Comparison of ENCODE assay signal across 12 mouse cellular contexts in the genomic region with DNA sequence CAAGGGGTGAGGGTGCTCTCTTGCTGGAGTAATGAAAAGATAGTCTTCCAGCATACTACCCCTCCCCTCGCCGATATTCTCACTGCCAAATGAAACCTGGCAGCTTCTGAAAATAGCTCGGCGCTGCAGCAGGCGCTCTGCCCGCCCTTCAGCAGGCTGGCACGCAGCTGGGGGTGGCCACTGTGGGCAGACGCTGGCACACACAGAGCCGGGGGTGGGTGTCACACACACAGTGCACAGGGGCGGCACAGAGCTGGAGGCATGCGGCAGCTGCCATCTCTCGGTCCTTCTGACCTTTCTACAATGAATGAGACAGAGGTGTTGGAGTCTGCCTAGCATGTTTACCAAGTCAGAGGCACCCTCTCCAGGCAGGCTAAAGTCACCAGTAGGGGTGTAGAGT. TPM values are rescaled to one million over a fixed set of nuclear protein-coding genes. Genes with fewer than 3 reads are reported as not detected.
DNase-seq lines count a peak whose midpoint lies in the region; ATAC-seq and TF ChIP-seq lines count a peak whose summit lies in the region.
"Had no signal": no experiment of that assay in that cellular context is flagged by ENCODE, and none has a peak within 500 bp of the region (broad histone marks: within the 10 kb centered on the region; RNA-seq: fewer than 3 reads in every experiment).

No protein-coding gene starts in this region.

- H3K36me3 ChIP-seq in hindbrain, embryonic 15.5 days, result no peaks in the 10 kb centered on the region
- H3K36me3 ChIP-seq in hindbrain, embryonic 11.5 days (ENCODE audit: control insufficient read depth, insufficient read depth, low read length), result no peaks in the 10 kb centered on the region
- H3K36me3 ChIP-seq in heart, embryonic 14.5 days (ENCODE audit: control insufficient read depth, insufficient read depth, low read length), result no peaks in the 10 kb centered on the region
- H3K36me3 ChIP-seq in intestine, postnatal 0 days (ENCODE audit: control insufficient read depth, insufficient read depth), result peaks cover 31% of the 10 kb centered on the region; the same call in 1 of the 2 replicates
- H3K36me3 ChIP-seq: embryonic facial prominence, embryonic 13.5 days; liver, embryonic 15.5 days; stomach, embryonic 15.5 days had no signal

- H3K4me1 ChIP-seq in hindbrain, embryonic 15.5 days (replicated peaks), result peaks cover 47% of the 10 kb centered on the region
- no peaks in the 10 kb centered on the region; the same call in 1 of the 2 replicates for H3K4me1 ChIP-seq in hindbrain, embryonic 11.5 days (replicated peaks; ENCODE audit: control insufficient read depth, insufficient read depth, low read length)
- peaks cover 18 to 29% of the 10 kb centered on the region in 2 experiments for H3K4me1 ChIP-seq in heart, embryonic 14.5 days (ENCODE audit: control insufficient read depth in 2 of 2, insufficient read depth in 2 of 2, low read length in 2 of 2)
- H3K4me1 ChIP-seq in intestine, postnatal 0 days (replicated peaks; ENCODE audit: control insufficient read depth, insufficient read depth, low read length), result no peaks in the 10 kb centered on the region
- H3K4me1 ChIP-seq: liver, embryonic 15.5 days; stomach, embryonic 15.5 days had no signal

- WGBS in hindbrain, embryonic 15.5 days, result 39% methylated on average over 12 of the region's 12 CpGs
- 87% methylated on average over 12 of the region's 12 CpGs for WGBS in hindbrain, embryonic 11.5 days
- 38% methylated on average over 12 of the region's 12 CpGs for WGBS in heart, embryonic 14.5 days
- 67% methylated on average over 12 of the region's 12 CpGs for WGBS in intestine, postnatal 0 days

- no peak for DNase-seq in hindbrain, embryonic 11.5 days (ENCODE audit: low spot score)
- DNase-seq in cerebellum, postnatal 10 days, result peak; percentile 90 to 94
- peak; percentile 46 to 68 for DNase-seq in layer of hippocampus, postnatal 25 days (ENCODE audit: extremely low spot score in 1 of 2, low spot score in 1 of 2)
- peak; percentile 85 to 86 for DNase-seq in right cerebral cortex, postnatal 36 days (ENCODE audit: low spot score in 2 of 2)

- H3K27me3 ChIP-seq in hindbrain, embryonic 15.5 days, result no peaks in the 10 kb centered on the region
- H3K27me3 ChIP-seq in hindbrain, embryonic 11.5 days (ENCODE audit: control insufficient read depth, insufficient read depth, low read length), result no peaks in the 10 kb centered on the region
- no peaks in the 10 kb centered on the region for H3K27me3 ChIP-seq in heart, embryonic 14.5 days (ENCODE audit: control insufficient read depth, insufficient read depth, low read length)
- H3K27me3 ChIP-seq in intestine, postnatal 0 days (replicated peaks; ENCODE audit: control insufficient read depth, insufficient read depth, low read length), result no peaks in the 10 kb centered on the region
- H3K27me3 ChIP-seq: embryonic facial prominence, embryonic 13.5 days; liver, embryonic 15.5 days; stomach, embryonic 15.5 days had no signal

- no peaks in the 10 kb centered on the region for H3K9me3 ChIP-seq in hindbrain, embryonic 15.5 days
- no peaks in the 10 kb centered on the region for H3K9me3 ChIP-seq in hindbrain, embryonic 11.5 days (ENCODE audit: control insufficient read depth, low read length)
- H3K9me3 ChIP-seq in heart, embryonic 14.5 days (ENCODE audit: control insufficient read depth, low read length), result no peaks in the 10 kb centered on the region
- H3K9me3 ChIP-seq in intestine, postnatal 0 days (ENCODE audit: control insufficient read depth), result no peaks in the 10 kb centered on the region
- H3K9me3 ChIP-seq: embryonic facial prominence, embryonic 13.5 days; G1E; liver, embryonic 15.5 days; stomach, embryonic 15.5 days had no signal

- peak overlapping the region; percentile 34 for H3K4me2 ChIP-seq in hindbrain, embryonic 15.5 days
- no peak overlapping the region for H3K4me2 ChIP-seq in hindbrain, embryonic 11.5 days (replicated peaks; ENCODE audit: low read depth, low read length)
- H3K4me2 ChIP-seq in heart, embryonic 14.5 days (ENCODE audit: low read length), result peak overlapping the region; percentile 57
- no peak overlapping the region for H3K4me2 ChIP-seq in intestine, postnatal 0 days (replicated peaks; ENCODE audit: low read depth)
- H3K4me2 ChIP-seq: embryonic facial prominence, embryonic 13.5 days; liver, embryonic 15.5 days; stomach, embryonic 15.5 days had no signal

- TF ChIP-seq CTCF in intestine, postnatal 0 days (IDR thresholded peaks at IDR 0.05; ENCODE audit: low read depth), result no peak

- ATAC-seq in hindbrain, embryonic 15.5 days (ENCODE audit: low FRiP score, low read depth), result peak; percentile 83
- ATAC-seq in hindbrain, embryonic 11.5 days (ENCODE audit: low FRiP score), result no peak
- ATAC-seq in heart, embryonic 14.5 days (ENCODE audit: insufficient number of reproducible peaks, insufficient read depth, low FRiP score, low read depth), result peak; percentile 58
- ATAC-seq in megakaryocyte progenitor cell, adult 5-6 weeks (replicated peaks; ENCODE audit: poor library complexity), result no peak
- no peak for ATAC-seq in intestine, postnatal 0 days

- no peak overlapping the region for H3K4me3 ChIP-seq in hindbrain, embryonic 15.5 days
- H3K4me3 ChIP-seq in hindbrain, embryonic 11.5 days (ENCODE audit: low read depth, low read length), result no peak overlapping the region
- H3K4me3 ChIP-seq in heart, embryonic 14.5 days (ENCODE audit: control insufficient read depth in 1 of 2, insufficient read depth in 1 of 2, low read depth in 1 of 2, low read length in 2 of 2), result peak overlapping the region in 1 of 2 experiments; percentile 6; a peak in 1 of 4 replicates
- no peak overlapping the region for H3K4me3 ChIP-seq in intestine, postnatal 0 days (ENCODE audit: low read depth, low read length)
- H3K4me3 ChIP-seq: embryonic facial prominence, embryonic 13.5 days; liver, embryonic 15.5 days; stomach, embryonic 15.5 days had no signal

- H3K27ac ChIP-seq in hindbrain, embryonic 15.5 days (replicated peaks), result peak overlapping the region; percentile 56
- no peak overlapping the region for H3K27ac ChIP-seq in hindbrain, embryonic 11.5 days (ENCODE audit: low read depth, low read length)
- peak overlapping the region in 1 of 2 experiments; percentile 74; a peak in 2 of 4 replicates for H3K27ac ChIP-seq in heart, embryonic 14.5 days (replicated peaks in 1 of 2; ENCODE audit: control insufficient read depth in 1 of 2, insufficient read depth in 1 of 2, low read depth in 2 of 2, low read length in 2 of 2)
- no peak overlapping the region for H3K27ac ChIP-seq in intestine, postnatal 0 days (ENCODE audit: low read depth, low read length)
- H3K27ac ChIP-seq: embryonic facial prominence, embryonic 13.5 days; liver, embryonic 15.5 days; stomach, embryonic 15.5 days had no signal

- H3K9ac ChIP-seq in hindbrain, embryonic 15.5 days, result no peak overlapping the region
- no peak overlapping the region for H3K9ac ChIP-seq in hindbrain, embryonic 11.5 days (ENCODE audit: low read depth, low read length)
- H3K9ac ChIP-seq in heart, embryonic 14.5 days (ENCODE audit: low read length), result 0 out of 2 replicates have a peak overlapping the region, but pooled peaks have one; percentile 38
- no peak overlapping the region for H3K9ac ChIP-seq in intestine, postnatal 0 days (ENCODE audit: low read depth, low read length)
- H3K9ac ChIP-seq: embryonic facial prominence, embryonic 13.5 days; liver, embryonic 15.5 days; stomach, embryonic 15.5 days had no signal

RNA-seq across cellular contexts. Expression of a gene that starts 22.8 kb away (rescaled TPM):
- polyA plus RNA-seq in hindbrain, embryonic 15.5 days (2015; fragmentation: Nextera tagmentation; extraction: Ambion mirVana), result 22.5 and 28.5 TPM in 2 replicates
- 4.9 and 7.7 TPM in 2 replicates for polyA plus RNA-seq in hindbrain, embryonic 11.5 days (2014; fragmentation: Nextera tagmentation; extraction: Ambion mirVana)
- 0.15 and 0.42 TPM in 2 replicates for polyA plus RNA-seq in heart, embryonic 14.5 days (2014; fragmentation: Nextera tagmentation; extraction: Ambion mirVana)
- total RNA-seq in layer of hippocampus, postnatal 25 days (2021), result 100 to 1,000 TPM in 1 of 2 experiments, 10 to 100 TPM in 1; 97.3 to 116 TPM
- 1.2 TPM in 1 of 2 replicates, not detected in the other for total RNA-seq in megakaryocyte progenitor cell, adult 5-6 weeks (2015)
- not detected in 2 replicates for total RNA-seq in megakaryocyte progenitor cell, adult 5-6 weeks (2017)
- 0.60 and 0.95 TPM in 2 replicates for polyA plus RNA-seq in intestine, postnatal 0 days (2015; fragmentation: Nextera tagmentation; extraction: Ambion mirVana)
- polyA plus RNA-seq: G1E had no signal

RNA-seq across cellular contexts. Expression of a gene that starts 35.2 kb away (rescaled TPM):
- polyA plus RNA-seq in hindbrain, embryonic 15.5 days (2015; fragmentation: Nextera tagmentation; extraction: Ambion mirVana), result 2.7 and 3.0 TPM in 2 replicates
- polyA plus RNA-seq in hindbrain, embryonic 11.5 days (2014; fragmentation: Nextera tagmentation; extraction: Ambion mirVana), result 2.6 and 3.4 TPM in 2 replicates
- 6.4 and 6.5 TPM in 2 replicates for polyA plus RNA-seq in heart, embryonic 14.5 days (2014; fragmentation: Nextera tagmentation; extraction: Ambion mirVana)
- total RNA-seq in layer of hippocampus, postnatal 25 days (2021), result 1 to 10 TPM; 2.1 to 3.1 TPM
- total RNA-seq in megakaryocyte progenitor cell, adult 5-6 weeks (2015), result 100 and 115 TPM in 2 replicates
- 175 and 186 TPM in 2 replicates for total RNA-seq in megakaryocyte progenitor cell, adult 5-6 weeks (2017)
- 26.2 and 30.4 TPM in 2 replicates for polyA plus RNA-seq in intestine, postnatal 0 days (2015; fragmentation: Nextera tagmentation; extraction: Ambion mirVana)

RNA-seq across cellular contexts. Expression of a gene that starts 41.4 kb away (rescaled TPM):
- polyA plus RNA-seq in hindbrain, embryonic 15.5 days (2015; fragmentation: Nextera tagmentation; extraction: Ambion mirVana), result 10.9 and 13.7 TPM in 2 replicates
- 2.8 and 6.5 TPM in 2 replicates for polyA plus RNA-seq in hindbrain, embryonic 11.5 days (2014; fragmentation: Nextera tagmentation; extraction: Ambion mirVana)
- 14.7 and 14.9 TPM in 2 replicates for polyA plus RNA-seq in heart, embryonic 14.5 days (2014; fragmentation: Nextera tagmentation; extraction: Ambion mirVana)
- total RNA-seq in layer of hippocampus, postnatal 25 days (2021), result 1 to 10 TPM; 2.6 to 2.8 TPM
- total RNA-seq in megakaryocyte progenitor cell, adult 5-6 weeks (2015), result 0.51 and 0.86 TPM in 2 replicates
- 0.21 and 0.34 TPM in 2 replicates for total RNA-seq in megakaryocyte progenitor cell, adult 5-6 weeks (2017)
- polyA plus RNA-seq in intestine, postnatal 0 days (2015; fragmentation: Nextera tagmentation; extraction: Ambion mirVana), result 9.4 and 12.1 TPM in 2 replicates

Comparison
In these comparisons a context has a peak if more than half of its experiments do, and no peak if none do; other contexts are left out.
1. ATAC-seq: peak in hindbrain, embryonic 15.5 days (single experiment) and heart, embryonic 14.5 days (single experiment); none in hindbrain, embryonic 11.5 days (single experiment), megakaryocyte progenitor cell, adult 5-6 weeks (single experiment) and intestine, postnatal 0 days (single experiment).
2. H3K4me2 ChIP-seq: peak in hindbrain, embryonic 15.5 days (single experiment) and heart, embryonic 14.5 days (single experiment); none in hindbrain, embryonic 11.5 days (single experiment) and intestine, postnatal 0 days (single experiment).